Mouse (Mus musculus): ENCODE data around the gene Sdcbp2. TPM values are rescaled to one million over a fixed set of nuclear protein-coding genes. Genes with fewer than 3 reads are reported as not detected.

The Sdcbp2 gene
- 3.2 and 3.6 TPM in 2 replicates for polyA plus RNA-seq (2014; fragmentation: Nextera tagmentation; extraction: Ambion mirVana)

DNA sequence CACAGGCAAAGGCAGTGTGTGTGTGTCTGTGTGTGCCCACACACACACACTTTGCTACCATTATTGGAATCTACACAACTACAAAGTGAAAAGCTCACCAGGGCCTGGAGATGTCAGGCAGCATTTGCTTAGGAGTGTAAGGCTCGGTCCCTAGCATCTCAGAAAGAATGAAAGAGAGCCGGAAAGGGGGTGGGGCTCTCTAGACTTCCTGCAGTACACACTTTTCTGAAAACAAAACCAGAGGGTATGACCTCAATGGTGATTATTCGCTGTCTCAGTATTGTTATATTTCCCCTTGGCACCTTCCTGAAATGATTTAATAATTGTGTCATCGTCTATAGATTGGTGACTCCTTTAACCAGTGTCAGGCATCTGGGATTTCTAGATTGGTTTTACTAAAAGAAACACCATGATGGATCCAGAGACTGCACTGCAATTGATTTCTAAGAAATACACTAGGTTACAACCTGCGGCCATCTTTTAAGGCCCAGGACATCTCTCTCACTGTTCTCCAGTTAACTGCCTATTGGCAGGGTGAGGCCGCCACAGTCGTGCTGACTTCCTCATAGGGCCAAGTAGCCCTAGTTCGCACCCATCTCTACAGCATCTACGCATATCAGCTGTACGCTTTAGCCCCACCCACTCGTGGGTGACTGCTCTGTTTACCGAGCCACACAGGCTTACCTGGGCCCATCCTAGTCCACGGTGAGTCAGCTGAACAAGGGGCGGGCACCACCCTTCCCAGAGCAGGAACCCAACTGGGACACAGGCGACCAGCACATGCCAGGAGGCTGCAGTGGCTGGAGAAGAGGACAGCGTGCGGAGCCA, at the start of gene Sdcbp2:
Gene Sdcbp2 (plus strand): TSS at position 750 of the 828 bp plus-strand sequence.
- Histone ChIP-seq H3K4me1 (ENCODE audit: control insufficient read depth in 2 of 2, insufficient read depth in 2 of 2, low read length in 2 of 2) (peaks cover 7 to 9% of the 10 kb centered on the region in 2 experiments), H3K4me2 (ENCODE audit: low read length) (no peak within 1 kb of the TSS), H3K27me3 (ENCODE audit: control insufficient read depth, insufficient read depth, low read length) (no peaks in the 10 kb centered on the region), H3K4me3 (ENCODE audit: control insufficient read depth in 1 of 2, insufficient read depth in 1 of 2, low read depth in 1 of 2, low read length in 2 of 2) (no peak within 1 kb of the TSS), H3K27ac (replicated peaks in 1 of 2; ENCODE audit: control insufficient read depth in 1 of 2, insufficient read depth in 1 of 2, low read depth in 2 of 2, low read length in 2 of 2) (no peak within 1 kb of the TSS), H3K9me3 (ENCODE audit: control insufficient read depth, low read length) (no peaks in the 10 kb centered on the region), H3K9ac (ENCODE audit: low read length) (no peak within 1 kb of the TSS), H3K36me3 (ENCODE audit: control insufficient read depth, insufficient read depth, low read length) (no peaks in the 10 kb centered on the region)
- WGBS, result 63% methylated on average over 17 of the region's 17 CpGs
- ATAC-seq (ENCODE audit: insufficient number of reproducible peaks, insufficient read depth, low FRiP score, low read depth), result no peak

DNA sequence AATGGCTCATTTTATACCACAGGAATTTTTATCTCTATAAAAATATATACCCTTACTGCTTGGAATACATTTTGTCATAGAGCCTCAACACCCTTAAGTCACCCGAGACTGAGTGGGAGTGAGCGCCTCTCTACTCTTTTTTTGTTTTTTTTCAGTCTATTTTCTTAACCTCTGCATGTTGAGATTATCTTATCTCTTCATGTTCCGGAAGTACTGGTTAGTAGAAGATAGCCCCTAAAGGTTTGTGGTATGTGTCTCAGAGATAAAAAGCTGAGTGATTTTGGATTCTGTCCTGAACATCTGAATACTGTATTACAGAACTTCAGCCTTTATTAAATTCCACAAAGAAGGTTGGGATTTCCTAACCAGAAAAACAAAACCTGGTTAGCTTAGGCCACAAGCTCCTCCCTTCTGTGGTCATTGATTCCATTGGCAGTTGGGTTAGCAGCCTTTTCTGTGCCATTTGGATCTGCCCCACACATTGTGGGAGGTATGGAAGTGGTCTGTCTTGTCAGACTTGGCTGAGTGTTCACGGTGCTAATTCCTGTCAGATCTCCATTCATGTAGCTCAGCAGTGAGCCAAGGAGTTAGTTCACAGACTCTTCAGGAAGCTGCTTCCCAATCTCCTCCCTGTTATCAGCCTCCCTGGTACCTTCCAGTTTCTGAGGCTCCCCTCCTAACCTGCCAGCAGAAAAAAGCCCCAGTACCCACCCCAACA, 47.9 kb upstream of the Sdcbp2 start:
- H3K9me3 ChIP-seq (ENCODE audit: control insufficient read depth, low read length), result no peaks in the 10 kb centered on the region
- no peak overlapping the region for H3K27ac ChIP-seq (replicated peaks in 1 of 2; ENCODE audit: control insufficient read depth in 1 of 2, insufficient read depth in 1 of 2, low read depth in 2 of 2, low read length in 2 of 2)
- 15% methylated on average over 4 of the region's 4 CpGs for WGBS
- H3K27me3 ChIP-seq (ENCODE audit: control insufficient read depth, insufficient read depth, low read length), result no peaks in the 10 kb centered on the region
- H3K4me1 ChIP-seq (ENCODE audit: control insufficient read depth in 2 of 2, insufficient read depth in 2 of 2, low read length in 2 of 2), result peaks cover 0 to 7% of the 10 kb centered on the region in 2 experiments; a peak in 3 of 4 replicates
- H3K4me3 ChIP-seq (ENCODE audit: control insufficient read depth in 1 of 2, insufficient read depth in 1 of 2, low read depth in 1 of 2, low read length in 2 of 2), result no peak overlapping the region
- ATAC-seq (ENCODE audit: insufficient number of reproducible peaks, insufficient read depth, low FRiP score, low read depth), result peak; percentile 54; the same call in 1 of the 2 replicates
- H3K4me2 ChIP-seq (ENCODE audit: low read length), result no peak overlapping the region
- H3K36me3 ChIP-seq (ENCODE audit: control insufficient read depth, insufficient read depth, low read length), result peaks cover 13% of the 10 kb centered on the region
- H3K9ac ChIP-seq (ENCODE audit: low read length), result no peak overlapping the region

DNA sequence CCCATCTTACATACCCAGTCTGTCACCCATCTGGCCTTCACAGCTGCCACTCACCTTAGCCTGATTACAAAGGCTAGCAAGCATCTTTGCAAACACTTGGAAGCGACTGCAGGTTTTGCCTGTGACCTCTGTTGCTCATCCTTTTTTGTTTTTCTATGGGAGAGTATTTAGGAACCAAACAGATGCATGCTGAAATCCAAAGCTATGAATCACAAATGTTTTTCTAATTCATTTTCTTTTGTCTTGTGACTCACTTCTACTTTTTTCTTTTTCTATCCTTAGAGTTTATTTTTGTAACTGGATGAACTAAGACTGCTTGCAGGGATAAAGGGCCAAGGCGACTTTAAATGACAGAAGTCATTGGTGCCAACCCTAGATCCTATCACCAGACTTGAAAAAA, 46.9 kb upstream of the Sdcbp2 start:
- 65% methylated on average over 2 of the region's 2 CpGs for WGBS
- Histone ChIP-seq H3K4me1 (ENCODE audit: control insufficient read depth in 2 of 2, insufficient read depth in 2 of 2, low read length in 2 of 2) (peaks cover 3 to 10% of the 10 kb centered on the region in 2 experiments), H3K4me3 (ENCODE audit: control insufficient read depth in 1 of 2, insufficient read depth in 1 of 2, low read depth in 1 of 2, low read length in 2 of 2) (no peak overlapping the region), H3K9ac (ENCODE audit: low read length) (no peak overlapping the region), H3K27me3 (ENCODE audit: control insufficient read depth, insufficient read depth, low read length) (no peaks in the 10 kb centered on the region), H3K4me2 (ENCODE audit: low read length) (no peak overlapping the region), H3K27ac (replicated peaks in 1 of 2; ENCODE audit: control insufficient read depth in 1 of 2, insufficient read depth in 1 of 2, low read depth in 2 of 2, low read length in 2 of 2) (no peak overlapping the region), H3K9me3 (ENCODE audit: control insufficient read depth, low read length) (no peaks in the 10 kb centered on the region), H3K36me3 (ENCODE audit: control insufficient read depth, insufficient read depth, low read length) (peaks cover 9% of the 10 kb centered on the region)
- ATAC-seq (ENCODE audit: insufficient number of reproducible peaks, insufficient read depth, low FRiP score, low read depth), result no peak

DNA sequence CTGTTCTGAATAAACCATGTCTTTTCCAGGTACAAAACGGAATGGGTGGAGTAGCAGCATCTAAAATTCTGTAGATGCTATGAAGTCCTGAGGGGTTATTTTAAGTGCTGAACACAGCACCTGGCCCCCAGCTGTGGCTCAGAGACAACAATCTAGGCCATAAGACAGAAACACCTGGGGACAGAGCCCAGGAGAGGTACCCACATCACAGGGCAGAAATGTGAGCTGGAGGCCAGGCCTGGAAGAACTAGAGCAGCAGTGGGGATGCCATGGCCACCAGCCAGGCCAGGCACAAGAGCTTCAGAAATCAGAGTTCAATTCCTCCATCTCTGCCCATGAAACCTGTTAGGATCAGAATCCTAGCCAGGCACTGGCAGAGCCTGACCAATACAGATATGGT, 44.4 kb upstream of the Sdcbp2 start:
- Histone ChIP-seq H3K4me2 (ENCODE audit: low read length) (no peak overlapping the region), H3K9me3 (ENCODE audit: control insufficient read depth, low read length) (no peaks in the 10 kb centered on the region), H3K4me1 (ENCODE audit: control insufficient read depth in 2 of 2, insufficient read depth in 2 of 2, low read length in 2 of 2) (peaks cover 9 to 14% of the 10 kb centered on the region in 2 experiments), H3K27ac (replicated peaks in 1 of 2; ENCODE audit: control insufficient read depth in 1 of 2, insufficient read depth in 1 of 2, low read depth in 2 of 2, low read length in 2 of 2) (no peak overlapping the region), H3K36me3 (ENCODE audit: control insufficient read depth, insufficient read depth, low read length) (no peaks in the 10 kb centered on the region), H3K27me3 (ENCODE audit: control insufficient read depth, insufficient read depth, low read length) (no peaks in the 10 kb centered on the region), H3K9ac (ENCODE audit: low read length) (no peak overlapping the region), H3K4me3 (ENCODE audit: control insufficient read depth in 1 of 2, insufficient read depth in 1 of 2, low read depth in 1 of 2, low read length in 2 of 2) (no peak overlapping the region)
- no peak for ATAC-seq (ENCODE audit: insufficient number of reproducible peaks, insufficient read depth, low FRiP score, low read depth)
- 89% methylated on average over 1 of the region's 1 CpGs for WGBS

DNA sequence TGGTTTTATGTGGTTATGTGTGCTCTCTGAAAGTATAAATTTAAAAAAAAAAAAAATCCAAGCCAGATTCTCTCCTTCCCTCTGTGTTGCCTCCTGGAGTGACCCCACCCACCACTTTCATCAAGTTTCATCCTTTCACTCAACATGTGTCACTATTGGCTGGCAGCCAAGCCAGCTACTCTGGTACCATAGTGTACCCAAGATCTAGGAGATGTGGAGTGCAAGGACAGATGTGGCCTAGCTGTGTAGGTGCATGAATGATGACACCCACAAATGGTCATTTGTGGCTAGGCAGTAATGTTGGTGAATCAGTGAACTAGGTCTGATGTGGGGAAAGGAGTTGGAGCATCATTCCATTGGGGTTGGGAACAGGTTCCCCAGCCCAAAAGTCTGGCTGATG, 43.3 kb upstream of the Sdcbp2 start:
- H3K9ac ChIP-seq (ENCODE audit: low read length), result no peak overlapping the region
- no peak overlapping the region for H3K27ac ChIP-seq (replicated peaks in 1 of 2; ENCODE audit: control insufficient read depth in 1 of 2, insufficient read depth in 1 of 2, low read depth in 2 of 2, low read length in 2 of 2)
- no peaks in the 10 kb centered on the region for H3K27me3 ChIP-seq (ENCODE audit: control insufficient read depth, insufficient read depth, low read length)
- no peaks in the 10 kb centered on the region for H3K9me3 ChIP-seq (ENCODE audit: control insufficient read depth, low read length)
- H3K4me1 ChIP-seq (ENCODE audit: control insufficient read depth in 2 of 2, insufficient read depth in 2 of 2, low read length in 2 of 2), result peaks cover 9 to 14% of the 10 kb centered on the region in 2 experiments
- no peak overlapping the region for H3K4me2 ChIP-seq (ENCODE audit: low read length)
- H3K36me3 ChIP-seq (ENCODE audit: control insufficient read depth, insufficient read depth, low read length), result no peaks in the 10 kb centered on the region
- no peak for ATAC-seq (ENCODE audit: insufficient number of reproducible peaks, insufficient read depth, low FRiP score, low read depth)
- H3K4me3 ChIP-seq (ENCODE audit: control insufficient read depth in 1 of 2, insufficient read depth in 1 of 2, low read depth in 1 of 2, low read length in 2 of 2), result no peak overlapping the region

DNA sequence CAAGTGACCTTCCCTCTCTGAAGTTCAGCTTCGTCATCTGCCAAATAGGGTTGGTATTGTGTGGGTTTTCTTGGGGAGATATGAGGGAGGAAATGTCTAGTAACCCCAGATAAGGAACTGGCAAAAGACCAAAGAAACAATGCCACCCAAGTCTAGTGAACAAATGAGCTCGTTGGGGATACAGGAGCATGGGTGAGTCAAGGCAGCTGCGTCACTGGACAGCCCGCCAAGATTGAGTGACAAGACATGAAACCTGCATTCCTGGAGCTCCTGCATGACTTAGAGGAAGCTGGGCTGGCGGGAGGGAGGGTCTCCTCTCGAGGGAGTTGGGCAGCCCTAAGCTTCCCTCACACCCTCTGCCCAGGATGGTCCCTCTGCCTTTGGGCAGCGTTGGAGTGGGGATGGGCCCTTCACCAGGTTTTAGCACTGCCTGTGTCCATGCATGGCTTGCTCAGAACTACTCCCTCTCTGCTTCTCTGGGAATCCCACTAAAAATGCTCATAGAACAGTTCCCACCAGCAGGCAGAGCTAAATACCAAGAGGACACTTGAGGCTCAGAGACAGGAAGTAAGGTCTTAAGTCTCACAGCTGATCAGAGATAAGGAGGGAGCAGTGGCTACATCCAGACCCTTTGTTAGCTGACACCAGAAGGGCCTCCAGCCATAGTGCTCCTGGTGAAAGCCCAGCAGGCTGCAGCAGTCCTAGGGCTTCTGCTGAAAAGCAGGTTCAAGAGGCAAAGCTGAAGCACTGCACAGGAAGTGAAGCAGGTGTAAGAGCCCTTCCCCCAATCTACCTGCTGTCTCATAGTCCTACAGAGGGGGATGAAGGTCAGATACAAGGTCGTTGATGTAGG, 41.8 kb upstream of the Sdcbp2 start:
- WGBS, result 18% methylated on average over 8 of the region's 8 CpGs
- ATAC-seq (ENCODE audit: insufficient number of reproducible peaks, insufficient read depth, low FRiP score, low read depth), result no peak

DNA sequence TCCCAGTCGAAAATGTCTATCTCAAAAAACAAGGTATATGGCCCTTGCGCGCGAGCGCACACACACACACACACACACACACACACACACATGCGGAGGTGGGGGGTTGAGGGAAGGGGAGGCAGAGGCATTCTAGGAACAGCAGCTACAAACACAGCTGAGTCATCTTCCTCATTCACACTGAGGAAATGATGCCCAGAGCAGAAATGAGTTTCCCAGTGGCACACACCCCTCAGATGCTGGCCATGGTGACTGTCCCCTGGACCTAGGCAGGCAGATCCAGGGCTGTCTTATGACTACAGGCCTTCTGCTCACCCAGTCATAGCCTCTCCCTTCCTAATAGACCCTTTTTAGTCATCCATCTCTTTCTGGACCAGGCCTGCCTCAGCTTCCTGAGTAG, 38.8 kb upstream of the Sdcbp2 start:
- 69% methylated on average over 5 of the region's 6 CpGs for WGBS
- H3K4me2 ChIP-seq (ENCODE audit: low read length), result no peak overlapping the region
- H3K4me3 ChIP-seq (ENCODE audit: control insufficient read depth in 1 of 2, insufficient read depth in 1 of 2, low read depth in 1 of 2, low read length in 2 of 2), result no peak overlapping the region
- peaks cover 7 to 9% of the 10 kb centered on the region in 2 experiments; a peak in 3 of 4 replicates for H3K4me1 ChIP-seq (ENCODE audit: control insufficient read depth in 2 of 2, insufficient read depth in 2 of 2, low read length in 2 of 2)
- H3K27ac ChIP-seq (replicated peaks in 1 of 2; ENCODE audit: control insufficient read depth in 1 of 2, insufficient read depth in 1 of 2, low read depth in 2 of 2, low read length in 2 of 2), result no peak overlapping the region
- no peak overlapping the region for H3K9ac ChIP-seq (ENCODE audit: low read length)
- no peaks in the 10 kb centered on the region for H3K36me3 ChIP-seq (ENCODE audit: control insufficient read depth, insufficient read depth, low read length)
- ATAC-seq (ENCODE audit: insufficient number of reproducible peaks, insufficient read depth, low FRiP score, low read depth), result no peak
- no peaks in the 10 kb centered on the region for H3K9me3 ChIP-seq (ENCODE audit: control insufficient read depth, low read length)
- H3K27me3 ChIP-seq (ENCODE audit: control insufficient read depth, insufficient read depth, low read length), result no peaks in the 10 kb centered on the region

More for the DNA sequence above, 41.8 kb upstream of the Sdcbp2 start:
- peaks cover 9% of the 10 kb centered on the region in 2 experiments for H3K4me1 ChIP-seq (ENCODE audit: control insufficient read depth in 2 of 2, insufficient read depth in 2 of 2, low read length in 2 of 2)
- H3K4me3 ChIP-seq (ENCODE audit: control insufficient read depth in 1 of 2, insufficient read depth in 1 of 2, low read depth in 1 of 2, low read length in 2 of 2), result no peak overlapping the region
- H3K9me3 ChIP-seq (ENCODE audit: control insufficient read depth, low read length), result no peaks in the 10 kb centered on the region
- H3K9ac ChIP-seq (ENCODE audit: low read length), result 0 out of 2 replicates have a peak overlapping the region, but pooled peaks have one; percentile 5
- H3K4me2 ChIP-seq (ENCODE audit: low read length), result no peak overlapping the region
- no peaks in the 10 kb centered on the region for H3K36me3 ChIP-seq (ENCODE audit: control insufficient read depth, insufficient read depth, low read length)
- H3K27me3 ChIP-seq (ENCODE audit: control insufficient read depth, insufficient read depth, low read length), result no peaks in the 10 kb centered on the region
- H3K27ac ChIP-seq (replicated peaks in 1 of 2; ENCODE audit: control insufficient read depth in 1 of 2, insufficient read depth in 1 of 2, low read depth in 2 of 2, low read length in 2 of 2), result 0 out of 4 replicates have a peak overlapping the region, but pooled peaks of 1 of the 2 experiments have one; percentile 24
